Mouse (Mus musculus) bone marrow, adult 2 months (tissue): ENCODE data around the gene Sipa1l2.

Experiments used
- CTCF ChIP-seq: fragments of 200-500 bp; IDR thresholded peaks from 2 replicates; pipeline ENCODE4 v1.5.1; 2011; ENCODE audit warnings: low read length, control low read depth; ENCODE audit not compliant: control insufficient read depth, insufficient read depth
- POLR2A ChIP-seq: fragments of 200-500 bp; IDR thresholded peaks from 2 replicates; pipeline ENCODE4 v1.6.1; 2011; ENCODE audit warnings: low read depth, mild to moderate bottlenecking, control low read depth, low read length, borderline replicate concordance; ENCODE audit not compliant: control insufficient read depth

DNA sequence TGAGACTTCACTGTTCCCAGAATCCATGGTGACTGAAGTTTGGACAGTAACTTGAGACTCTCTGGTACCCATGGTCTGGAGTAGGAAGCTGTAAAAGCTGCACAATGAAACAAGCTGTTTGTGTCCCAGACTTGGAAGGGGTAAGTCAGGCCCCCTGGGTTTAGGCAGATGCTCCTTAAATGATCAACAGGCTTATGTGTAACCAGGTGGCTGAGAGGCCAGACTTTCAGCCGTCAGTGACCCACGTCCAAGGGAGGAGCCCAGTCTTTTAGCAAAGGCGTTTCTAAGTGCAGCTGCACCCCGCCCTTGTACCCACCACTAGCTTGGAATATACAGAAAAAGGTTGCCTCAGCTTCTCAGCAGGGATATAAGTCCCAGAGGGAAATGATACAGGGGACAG, 19.0 kb downstream of the Sipa1l2 start:
- TF ChIP-seq POLR2A: no peak
- TF ChIP-seq CTCF: no peak
